Mouse (Mus musculus): ENCODE results near the gene Ccdc136.
A peak's percentile ranks its signal among the peaks of the same experiment; 100 is the strongest.

Ccdc136 gene

GRCm38 (mm10) chr6:29439251-29439650 lies 43.1 kb downstream of the Ccdc136 start:
- no peak for DNase-seq (ENCODE audit: low spot score in 2 of 2)

GRCm38 (mm10) chr6:29439789-29440188 lies 43.7 kb downstream of the Ccdc136 start:
- no peak for DNase-seq (ENCODE audit: low spot score in 2 of 2)

- DNase-seq (ENCODE audit: low spot score in 2 of 2), result no peak
These were observed 48.7 kb downstream of the Ccdc136 start for GRCm38 (mm10) chr6:29444773-29445172.

GRCm38 (mm10) chr6:29445354-29445753 lies 49.2 kb downstream of the Ccdc136 start:
- DNase-seq (ENCODE audit: low spot score in 2 of 2), result no peak

- no peak for DNase-seq (ENCODE audit: low spot score in 2 of 2)
These were observed 53.7 kb downstream of the Ccdc136 start for GRCm38 (mm10) chr6:29449858-29450257.

GRCm38 (mm10) chr6:29450667-29451066 lies 54.6 kb downstream of the Ccdc136 start:
- DNase-seq (ENCODE audit: low spot score in 2 of 2), result no peak

GRCm38 (mm10) chr6:29461502-29461901 lies 65.4 kb downstream of the Ccdc136 start:
- DNase-seq (ENCODE audit: low spot score in 2 of 2), result no peak

GRCm38 (mm10) chr6:29463388-29463787 lies 67.3 kb downstream of the Ccdc136 start:
- no peak for DNase-seq (ENCODE audit: low spot score in 2 of 2)

- peak; percentile 78 to 93 for DNase-seq (ENCODE audit: low spot score in 2 of 2)
These were observed 71.7 kb downstream of the Ccdc136 start, which contains the start of gene Atp6v1f for GRCm38 (mm10) chr6:29467583-29468354. Gene Atp6v1f (plus strand): TSS chr6:29467718.

- no peak for DNase-seq (ENCODE audit: low spot score in 2 of 2)
These were observed 72.7 kb downstream of the Ccdc136 start for GRCm38 (mm10) chr6:29468851-29469250.

GRCm38 (mm10) chr6:29471137-29471536 lies 75.0 kb downstream of the Ccdc136 start, which contains the start of gene Atp6v1fnb:
Gene Atp6v1fnb (plus strand): TSS chr6:29471437.
- DNase-seq (ENCODE audit: low spot score in 2 of 2), result no peak

- peak; percentile 31 to 72 for DNase-seq (ENCODE audit: low spot score in 2 of 2)
These were observed 78.0 kb downstream of the Ccdc136 start for GRCm38 (mm10) chr6:29473941-29474691.

- no peak for DNase-seq (ENCODE audit: low spot score in 2 of 2)
These were observed 78.6 kb downstream of the Ccdc136 start for GRCm38 (mm10) chr6:29474736-29475135.

All from left cerebral cortex, adult 9 months (tissue).